Comparison of ENCODE assay signal across 8 mouse cellular contexts in genomic region chr5:76304452-76305341, GRCm38 (mm10). TPM values are rescaled to one million over a fixed set of nuclear protein-coding genes. Genes with fewer than 3 reads are reported as not detected.
DNase-seq lines count a peak whose midpoint lies in the region; ATAC-seq and TF ChIP-seq lines count a peak whose summit lies in the region.

Clock (minus strand) TSS chr5:76304792.

- no peaks in the 10 kb centered on the region for H3K9me3 ChIP-seq in ES-E14 (ENCODE audit: control insufficient read depth, insufficient read depth, low read depth, low read length)
- H3K9me3 ChIP-seq in forebrain, postnatal 0 days (ENCODE audit: low read length), result no peaks in the 10 kb centered on the region
- no peaks in the 10 kb centered on the region for H3K9me3 ChIP-seq in lung, embryonic 14.5 days (ENCODE audit: low read depth, low read length)

- no peaks in the 10 kb centered on the region for H3K36me3 ChIP-seq in ES-E14 (ENCODE audit: control insufficient read depth, insufficient read depth, low read length, poor library complexity, severe bottlenecking)
- H3K36me3 ChIP-seq in forebrain, postnatal 0 days (ENCODE audit: insufficient read depth), result no peaks in the 10 kb centered on the region
- no peaks in the 10 kb centered on the region for H3K36me3 ChIP-seq in lung, embryonic 14.5 days (ENCODE audit: insufficient read depth)

- intact Hi-C loops in heart, postnatal 36 days (cut with DNase I), result loop anchor here (2.0 to 5.0 kb wide), 4 partner anchors 102 to 432 kb away; partner anchors contain the start of genes Exoc1 and Srd5a3

- peak within 1 kb of the TSS; percentile 92 for H3K27ac ChIP-seq in ES-E14 (ENCODE audit: insufficient read depth, low read depth, low read length, poor library complexity, severe bottlenecking)
- peak within 1 kb of the TSS; percentile 97 for H3K27ac ChIP-seq in forebrain, postnatal 0 days (ENCODE audit: low read depth, low read length)
- peak within 1 kb of the TSS; percentile 98 for H3K27ac ChIP-seq in lung, embryonic 14.5 days (ENCODE audit: low read depth)

- 6% methylated on average over 91 of the region's 104 CpGs for WGBS in forebrain, postnatal 0 days
- WGBS in lung, embryonic 14.5 days, result under 1% methylated on average over 95 of the region's 104 CpGs

- peak within 1 kb of the TSS; percentile 87 for H3K9ac ChIP-seq in ES-E14 (ENCODE audit: insufficient read depth, low read depth, low read length, poor library complexity, severe bottlenecking)
- H3K9ac ChIP-seq in forebrain, postnatal 0 days, result peak within 1 kb of the TSS; percentile 81
- H3K9ac ChIP-seq in lung, embryonic 14.5 days, result peak within 1 kb of the TSS; percentile 94

- H3K27me3 ChIP-seq in forebrain, postnatal 0 days (ENCODE audit: insufficient read depth, low read length), result no peaks in the 10 kb centered on the region
- H3K27me3 ChIP-seq in lung, embryonic 14.5 days (ENCODE audit: insufficient read depth, low read length), result no peaks in the 10 kb centered on the region

- peak; percentile 93 for ATAC-seq in forebrain, postnatal 0 days
- ATAC-seq in lung, embryonic 14.5 days (ENCODE audit: insufficient read depth), result peak; percentile 84
- peak; percentile 59 for ATAC-seq in neutrophil, adult 5-6 weeks (ENCODE audit: extremely low read depth, insufficient number of reproducible peaks, low FRiP score, poor library complexity, severe bottlenecking)

- H3K4me1 ChIP-seq in ES-E14 (ENCODE audit: control insufficient read depth in 2 of 2, insufficient read depth in 2 of 2, low read length in 2 of 2, poor library complexity in 1 of 2), result peaks cover 0 to 3% of the 10 kb centered on the region in 2 experiments; a peak in 1 of 4 replicates
- H3K4me1 ChIP-seq in forebrain, postnatal 0 days (ENCODE audit: insufficient read depth), result 0 out of 2 replicates have a peak, but pooled peaks cover 16% of the 10 kb centered on the region
- 0 out of 2 replicates have a peak, but pooled peaks cover 4% of the 10 kb centered on the region for H3K4me1 ChIP-seq in lung, embryonic 14.5 days (ENCODE audit: insufficient read depth)

- peak within 1 kb of the TSS; percentile 75 for H3K4me2 ChIP-seq in forebrain, postnatal 0 days (ENCODE audit: low read depth)
- peak within 1 kb of the TSS; percentile 79 for H3K4me2 ChIP-seq in lung, embryonic 14.5 days

- peak; percentile 56 for DNase-seq in ES-E14 (ENCODE audit: low read depth, low spot score)
- peak; percentile 90 for DNase-seq in cerebellum, adult 11 months
- peak; percentile 94 for DNase-seq in forebrain, postnatal 0 days
- peak; percentile 86 to 96 for DNase-seq in heart, postnatal 36 days
- DNase-seq in layer of hippocampus, adult 8-10 months (ENCODE audit: low spot score in 2 of 2), result peak; percentile 84 to 89
- DNase-seq in lung, embryonic 14.5 days, result peak; percentile 93
- peak; percentile 92 for DNase-seq in testis, postnatal 14 days (ENCODE audit: low spot score)

- in situ Hi-C loops in ES-E14 (cut with MboI; ENCODE audit: low sequenced_read_pairs in 2 of 2, unreplicated experiment in 2 of 2), result no loop called here

- TF ChIP-seq CTCF in forebrain, postnatal 0 days (IDR thresholded peaks at IDR 0.05; ENCODE audit: low read depth), result peak; percentile 3; the same call in 1 of the 2 replicates
- no peak for TF ChIP-seq CTCF in lung, embryonic 14.5 days (IDR thresholded peaks at IDR 0.05; ENCODE audit: low read depth)

- peak within 1 kb of the TSS; percentile 85 to 91 for H3K4me3 ChIP-seq in ES-E14 (ENCODE audit: insufficient read depth in 1 of 2, low read depth in 1 of 2, low read length in 2 of 2, poor library complexity in 1 of 2, severe bottlenecking in 1 of 2)
- H3K4me3 ChIP-seq in forebrain, postnatal 0 days (ENCODE audit: low read depth, low read length), result peak within 1 kb of the TSS; percentile 93
- H3K4me3 ChIP-seq in lung, embryonic 14.5 days (ENCODE audit: low read depth, low read length), result peak within 1 kb of the TSS; percentile 98

TF ChIP-seq in ES-E14, 5 proteins besides CTCF, POLR2A, EP300 and RAD21:
- TF ChIP-seq CHD2 (IDR thresholded peaks at IDR 0.05; ENCODE audit: low read depth, low read length) (no peak), HCFC1 (IDR thresholded peaks at IDR 0.05; ENCODE audit: borderline replicate concordance, insufficient read depth, low read length) (no peak), ZNF384 (IDR thresholded peaks at IDR 0.05; ENCODE audit: low read depth, low read length) (no peak), ZC3H11A (IDR thresholded peaks at IDR 0.05; ENCODE audit: borderline replicate concordance, low read depth, low read length) (no peak; the same call in 1 of the 2 replicates), MAFK (IDR thresholded peaks at IDR 0.05; ENCODE audit: insufficient read depth, low read depth, low read length) (no peak)

RNA-seq across cellular contexts. Expression of gene Clock, which starts in this region (rescaled TPM):
- 16.4 and 16.8 TPM in 2 replicates for total RNA-seq in ES-E14 (2012; rRNA removed)
- 20.5 and 28.5 TPM in 2 replicates for total RNA-seq in forebrain, postnatal 0 days (2014; rRNA removed)
- polyA plus RNA-seq in forebrain, postnatal 0 days (2015; fragmentation: Nextera tagmentation; extraction: Ambion mirVana), result 4.1 and 7.3 TPM in 2 replicates
- 10 to 100 TPM; 24.8 to 30.5 TPM for total RNA-seq in heart, postnatal 36 days (2021)
- total RNA-seq in layer of hippocampus, adult 8-10 months (2022), result 10 to 100 TPM; 41.8 to 56.0 (median 49.7) TPM
- polyA plus RNA-seq in lung, embryonic 14.5 days (2014; fragmentation: Nextera tagmentation; extraction: Ambion mirVana), result 17.2 and 19.1 TPM in 2 replicates
- total RNA-seq in neutrophil, adult 5-6 weeks (2017), result 24.9 and 25.0 TPM in 2 replicates

Comparison
In these comparisons a context has a peak if more than half of its experiments do, and no peak if none do; other contexts are left out.
1. Peak in every context shown above with its lines: DNase-seq, ATAC-seq, H3K4me3 ChIP-seq and H3K27ac ChIP-seq.